Mouse (Mus musculus) cerebellum, adult 11 months (tissue): ENCODE data around the gene Med20.
"Not testable (repeated sequence)": the region's sequence is repeated elsewhere in the genome, so short reads cannot be mapped to it uniquely, and the experiment has no call there.

Experiments used
- DNase-seq: peaks from one replicate; pipeline ENCODE4 v3.0.0; 2022

Med20 gene

DNA sequence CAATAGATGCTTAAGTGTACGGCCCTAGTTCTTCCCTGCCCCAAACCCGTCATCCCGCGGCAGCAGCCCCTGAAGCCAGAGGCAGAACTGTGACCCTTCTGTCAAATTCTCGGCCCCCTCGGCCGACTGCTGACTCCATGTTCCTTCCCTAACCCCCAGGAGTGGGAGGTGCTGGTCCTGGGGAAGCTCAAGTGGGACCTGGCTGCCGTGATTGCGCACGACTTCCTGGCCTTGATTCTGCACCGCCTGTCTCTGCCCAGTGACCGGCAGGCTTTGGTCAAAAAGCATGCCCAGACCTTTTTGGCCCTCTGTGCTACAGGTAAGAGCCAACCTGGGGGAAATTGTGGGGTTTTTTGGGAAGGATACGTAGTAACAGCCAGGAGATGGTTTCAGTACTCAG is 14.1 kb upstream of the Med20 start:
- DNase-seq: no peak

- no peak for DNase-seq
Measured at GRCm38 (mm10) chr17:47597838-47598579, 13.4 kb upstream of the Med20 start.

GRCm38 (mm10) chr17:47598580-47599304 is 12.6 kb upstream of the Med20 start:
- DNase-seq: not testable (repeated sequence)

- DNase-seq: no peak
Measured at GRCm38 (mm10) chr17:47599511-47600297, 11.7 kb upstream of the Med20 start.

DNA sequence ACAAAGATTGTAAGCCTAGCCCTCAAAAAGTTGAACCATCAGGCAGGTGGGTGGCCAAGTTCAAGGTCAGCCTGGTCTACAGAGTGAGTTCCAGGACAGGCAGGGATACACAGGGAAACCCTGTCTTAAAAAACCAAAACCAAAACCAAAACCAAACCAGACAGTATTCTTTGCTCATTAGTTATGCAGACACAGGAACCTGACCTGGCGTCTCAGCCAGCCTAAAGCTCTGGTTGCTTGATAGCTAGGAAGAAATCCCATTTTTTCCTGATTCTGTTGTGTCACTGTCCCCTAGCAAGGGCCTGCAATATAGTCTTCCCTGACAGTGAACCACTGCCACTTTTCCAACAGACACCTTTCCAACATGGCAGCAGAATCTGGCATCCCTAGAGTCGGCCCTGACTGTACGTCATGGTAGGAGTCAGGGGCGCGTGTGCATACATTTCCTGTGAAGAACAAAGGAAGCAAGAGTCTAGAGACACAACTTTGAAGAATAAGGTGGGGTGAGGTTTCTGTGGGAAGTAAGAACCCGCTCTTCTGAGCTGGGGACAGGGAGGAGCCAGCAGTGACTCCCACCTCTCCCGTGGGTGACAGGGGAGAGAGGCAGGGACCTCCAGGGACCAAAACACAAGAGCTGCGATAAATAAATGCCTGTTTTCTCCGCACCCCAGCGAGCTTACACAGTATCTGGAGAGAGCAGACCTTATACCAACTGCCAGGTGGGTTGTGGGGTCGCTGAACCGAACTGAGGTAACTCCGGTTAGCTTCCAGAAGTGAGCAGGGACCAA is 10.6 kb upstream of the Med20 start:
- no peak for DNase-seq

- DNase-seq: no peak
Measured at GRCm38 (mm10) chr17:47601389-47601755, 10.0 kb upstream of the Med20 start.

- DNase-seq: no peak
Measured at GRCm38 (mm10) chr17:47602289-47602688, 9.1 kb upstream of the Med20 start.

- DNase-seq: no peak
Measured at GRCm38 (mm10) chr17:47606220-47606619, 5.2 kb upstream of the Med20 start.

DNA sequence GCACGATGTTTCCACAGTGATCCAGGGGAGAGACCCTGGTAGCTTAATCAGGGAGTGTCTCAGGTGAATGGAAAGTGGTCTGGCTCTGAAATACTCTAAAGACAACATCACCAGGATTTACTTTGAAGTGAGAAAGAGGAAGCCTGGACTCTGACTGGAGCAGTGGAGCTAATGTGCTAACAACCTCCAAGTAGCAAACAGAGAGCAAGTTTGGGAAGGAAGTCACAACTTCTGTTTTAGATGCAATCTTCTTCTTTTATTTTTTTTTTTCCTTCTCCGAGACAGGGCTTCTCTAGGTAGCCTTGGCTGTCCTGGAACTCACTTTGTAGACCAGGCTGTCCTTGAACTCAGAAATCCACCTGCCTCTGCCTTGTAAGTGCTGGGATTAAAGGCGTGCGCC is 2.2 kb upstream of the Med20 start:
- no peak for DNase-seq

DNA sequence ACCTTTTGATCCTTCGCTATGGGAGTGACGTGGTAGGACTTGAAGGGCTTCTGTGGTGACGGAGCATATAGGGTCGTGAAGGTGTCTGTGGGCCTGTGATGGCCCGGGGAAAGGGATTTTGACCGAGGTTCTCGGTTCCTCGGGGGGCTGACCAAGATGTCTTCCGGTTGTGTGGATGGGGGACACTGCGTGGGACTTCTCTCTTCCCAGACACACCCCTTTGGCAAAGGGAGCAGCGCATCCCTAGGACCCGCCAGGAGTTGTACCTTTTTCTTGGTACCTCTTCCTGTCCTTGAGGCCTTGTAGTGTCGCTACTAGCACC is 240 bp downstream of the Med20 start:
- DNase-seq: no peak

DNA sequence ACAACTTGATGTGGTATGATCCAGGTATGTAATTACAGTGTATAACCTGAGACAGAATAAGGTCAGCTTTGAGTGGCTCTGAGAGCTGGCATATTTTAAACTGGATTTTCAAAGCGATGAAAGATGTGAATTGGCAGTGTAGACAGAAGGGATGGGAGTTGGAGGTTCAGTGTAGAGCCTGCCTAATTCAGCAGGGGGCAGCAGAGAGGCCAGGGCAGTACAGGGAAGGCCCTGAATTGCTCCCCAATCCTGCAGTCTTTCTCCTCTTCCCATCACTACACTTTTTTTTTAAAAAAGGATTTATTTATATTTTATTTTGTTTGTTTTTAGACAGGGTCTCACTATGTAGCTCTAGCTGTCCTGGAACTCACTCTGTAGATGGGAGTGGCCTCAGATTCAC is 2.6 kb downstream of the Med20 start:
- no peak for DNase-seq

- DNase-seq: no peak
Measured at GRCm38 (mm10) chr17:47616119-47616518, 4.7 kb downstream of the Med20 start.

GRCm38 (mm10) chr17:47616652-47617051 is 5.3 kb downstream of the Med20 start:
- no peak for DNase-seq

DNA sequence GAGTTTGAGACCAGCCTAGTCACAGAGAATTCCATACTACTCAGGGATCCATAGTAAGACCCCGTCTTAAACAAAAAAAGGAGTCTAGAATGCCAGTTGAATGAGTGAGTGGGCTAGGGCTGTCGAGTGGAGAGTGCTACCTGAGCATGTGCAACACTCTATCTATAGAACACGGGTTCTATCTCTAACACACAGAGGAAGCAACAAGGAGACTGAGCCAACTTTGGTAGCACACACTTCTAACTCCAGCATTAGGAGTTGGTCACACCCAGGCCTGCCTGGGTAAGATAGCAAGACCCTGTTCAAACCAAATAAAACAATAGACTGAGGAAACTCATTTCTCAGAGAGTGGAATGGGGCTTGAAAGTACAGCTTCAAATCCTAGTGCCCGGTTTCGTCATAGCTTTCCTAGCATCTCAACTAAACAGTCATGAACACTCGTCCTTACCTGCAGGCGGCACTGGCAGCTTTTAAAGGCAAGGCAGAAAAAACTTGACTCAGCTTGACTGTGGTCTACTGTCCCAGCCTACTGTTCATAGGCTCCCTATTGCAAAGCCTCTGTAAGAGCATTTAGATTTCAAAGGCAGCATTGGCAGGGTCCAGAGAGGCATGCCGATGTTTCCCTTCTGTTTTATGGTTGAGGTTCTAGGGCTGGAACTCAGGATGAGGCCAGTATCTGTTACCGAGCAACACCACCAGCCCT is 6.4 kb downstream of the Med20 start:
- DNase-seq: no peak

- no peak for DNase-seq
Measured at GRCm38 (mm10) chr17:47618556-47619311, 7.4 kb downstream of the Med20 start.

DNA sequence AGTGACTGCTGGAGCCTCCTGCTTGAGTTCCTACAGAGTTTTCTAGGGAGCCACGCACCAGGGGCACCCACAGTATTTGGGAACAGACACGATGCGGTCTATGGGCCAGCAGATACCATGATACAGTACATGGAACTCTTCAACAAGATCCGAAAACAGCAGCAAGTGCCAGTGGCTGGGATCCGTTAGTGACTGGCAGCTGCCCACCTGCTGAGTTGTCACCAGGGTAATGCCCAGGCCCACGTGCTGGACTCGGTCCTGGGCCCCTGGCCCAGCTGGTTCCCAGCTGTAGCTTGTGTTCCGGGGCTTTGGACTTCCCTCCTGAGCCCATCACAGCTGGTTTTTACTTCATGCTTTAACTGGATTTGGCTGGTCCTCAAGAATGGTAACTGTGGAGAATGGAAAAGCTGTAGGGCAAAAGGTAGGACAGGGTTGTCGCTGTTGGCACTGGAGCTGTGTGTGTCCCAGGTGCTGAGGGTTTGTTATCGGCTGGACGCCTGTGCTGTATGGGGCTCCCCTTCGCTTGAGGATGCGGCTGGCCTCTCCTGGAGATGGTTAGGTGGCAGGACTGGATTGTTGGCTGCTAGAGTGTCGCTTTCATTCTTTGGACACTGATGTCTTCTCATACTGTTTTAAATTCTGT is 11.7 kb downstream of the Med20 start:
- no peak for DNase-seq

DNA sequence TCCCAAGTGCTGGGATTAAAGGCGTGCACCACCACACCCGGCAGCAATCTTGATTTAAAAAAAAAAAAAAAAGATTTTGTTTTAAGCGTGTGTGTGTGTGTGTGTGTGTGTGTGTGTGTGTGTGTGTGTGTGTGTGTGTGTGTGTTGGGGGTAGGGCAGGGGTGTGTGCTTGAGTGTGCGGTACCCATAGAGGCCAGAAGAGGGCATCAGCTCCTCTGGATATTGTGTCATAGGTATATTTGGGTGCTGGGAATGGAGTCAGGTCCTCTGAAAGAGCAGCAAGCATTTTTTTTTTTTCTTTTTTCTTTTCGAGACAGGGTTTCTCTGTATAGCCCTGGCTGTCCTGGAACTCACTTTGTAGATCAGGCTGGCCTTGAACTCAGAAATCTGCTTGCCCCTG is 13.2 kb downstream of the Med20 start:
- DNase-seq: not testable (repeated sequence)

DNA sequence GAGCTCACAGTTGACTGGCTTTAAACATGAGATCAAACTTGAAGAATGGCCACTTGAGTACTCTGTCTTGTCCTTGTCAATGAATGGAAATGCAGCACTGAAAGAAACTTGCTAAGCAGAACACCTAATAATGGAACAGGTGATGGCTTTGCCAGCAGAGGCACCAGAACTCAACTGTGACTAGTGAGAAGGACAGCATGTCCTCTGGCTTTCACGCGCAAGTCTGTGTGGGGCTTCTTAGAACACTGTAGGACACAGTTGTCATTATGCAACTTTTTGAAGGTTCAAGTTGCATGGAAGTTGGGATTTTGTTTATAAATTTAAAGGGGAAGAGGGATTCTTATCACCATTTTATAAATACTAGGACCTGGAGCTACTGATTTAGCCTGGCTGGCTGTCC is 13.7 kb downstream of the Med20 start:
- DNase-seq: no peak

- DNase-seq: no peak
Measured at GRCm38 (mm10) chr17:47626031-47626430, 14.6 kb downstream of the Med20 start.

- no peak for DNase-seq
Measured at GRCm38 (mm10) chr17:47627791-47628190, 16.4 kb downstream of the Med20 start.
